Mouse (Mus musculus) liver, embryonic 11.5 days (tissue): Measurements from ENCODE around the gene Shb. TPM values are rescaled to one million over a fixed set of nuclear protein-coding genes. Genes with fewer than 3 reads are reported as not detected.
A peak's percentile ranks its signal among the peaks of the same experiment; 100 is the strongest.

Source experiments
- ATAC-seq: fragments of 200-750 bp; cut with Nextera tagmentation; replicated peaks from 2 replicates; pipeline ENCODE4 v1.8.0; 2017; ENCODE audit warnings: moderate number of reproducible peaks, mild to moderate bottlenecking, moderate TSS enrichment, moderate library complexity; ENCODE audit not compliant: low FRiP score
- DNase-seq: peaks from one replicate; pipeline ENCODE4 v3.0.0-alpha.2; 2017; ENCODE audit warnings: low spot score
- H3K27ac ChIP-seq: fragments of 300-500 bp; sonication (generic); 2 replicates; pipeline ENCODE4 v1.5.1; 2014; ENCODE audit warnings: mild to moderate bottlenecking, low read depth, low read length, control low read depth
- H3K27me3 ChIP-seq: fragments of 300-500 bp; sonication (generic); replicated peaks from 2 replicates; pipeline ENCODE4 v1.6.1; 2014; ENCODE audit warnings: low read length, mixed read lengths; ENCODE audit not compliant: control insufficient read depth, insufficient read depth
- H3K36me3 ChIP-seq: fragments of 300-500 bp; sonication (generic); 2 replicates; pipeline ENCODE4 v1.6.1; 2014; ENCODE audit warnings: mild to moderate bottlenecking, low read length, moderate library complexity, mixed read lengths; ENCODE audit not compliant: control insufficient read depth, insufficient read depth
- H3K4me1 ChIP-seq: fragments of 300-500 bp; sonication (generic); replicated peaks from 2 replicates; pipeline ENCODE4 v1.6.1; 2014; ENCODE audit warnings: low read length, mixed read lengths; ENCODE audit not compliant: control insufficient read depth, insufficient read depth
- H3K4me2 ChIP-seq: fragments of 300-500 bp; sonication (generic); 2 replicates; pipeline ENCODE4 v1.6.1; 2014; ENCODE audit warnings: mild to moderate bottlenecking, control low read depth, moderate library complexity
- H3K4me3 ChIP-seq: fragments of 300-500 bp; sonication (generic); 2 replicates; pipeline ENCODE4 v1.5.1; 2014; ENCODE audit warnings: low read depth, low read length, control low read depth
- H3K9ac ChIP-seq: fragments of 300-500 bp; sonication (generic); 2 replicates; pipeline ENCODE4 v1.6.1; 2014; ENCODE audit warnings: low read depth, low read length, control low read depth
- H3K9me3 ChIP-seq: fragments of 300-500 bp; sonication (generic); 2 replicates; pipeline ENCODE4 v1.6.1; 2016; ENCODE audit warnings: low read length, inconsistent platforms, mixed read lengths; ENCODE audit not compliant: control insufficient read depth
- WGBS: fragments of 180-500 bp; shearing (Covaris S2); extraction: QIAGEN DNeasy Blood & Tissue Kit; methylation state at CpG from one replicate; pipeline ENCODE4 v1.1.7; 2014; 5-methylcytosine and 5-hydroxymethylcytosine counted together
- polyA plus RNA-seq: library from polyadenylated mRNA; unstranded; fragments of >200 nt; fragmentation: Nextera tagmentation; extraction: Ambion mirVana; gene quantifications from 2 replicates; pipeline ENCODE4 v1.2.1, GENCODE M21; 2014

The Shb gene
- polyA plus RNA-seq, 1 experiment from 2014 or later: 6.1 TPM

GRCm38 (mm10) chr4:45429451-45429850, 102.8 kb downstream of the Shb start:
- Histone ChIP-seq H3K36me3 (no peaks in the 10 kb centered on the region), H3K4me2 (no peak overlapping the region), H3K4me1 (no peaks in the 10 kb centered on the region), H3K27ac (no peak overlapping the region), H3K9me3 (no peaks in the 10 kb centered on the region), H3K4me3 (no peak overlapping the region), H3K27me3 (no peaks in the 10 kb centered on the region), H3K9ac (no peak overlapping the region)
- no peak for ATAC-seq
- no peak for DNase-seq
- 87% methylated on average over 7 of the region's 7 CpGs for WGBS

GRCm38 (mm10) chr4:45426724-45427457, 105.4 kb downstream of the Shb start:
- no peak overlapping the region for H3K4me3 ChIP-seq
- DNase-seq (no peak), ATAC-seq (no peak)
- H3K9me3 ChIP-seq: no peaks in the 10 kb centered on the region
- 65% methylated on average over 13 of the region's 13 CpGs for WGBS
- H3K9ac ChIP-seq: no peak overlapping the region
- no peaks in the 10 kb centered on the region for H3K36me3 ChIP-seq
- H3K27me3 ChIP-seq: no peaks in the 10 kb centered on the region
- no peak overlapping the region for H3K27ac ChIP-seq
- H3K4me1 ChIP-seq: no peaks in the 10 kb centered on the region; the same call in 1 of the 2 replicates
- H3K4me2 ChIP-seq: no peak overlapping the region

- Histone ChIP-seq H3K4me3 (no peak overlapping the region), H3K27ac (no peak overlapping the region), H3K4me1 (peaks cover 5% of the 10 kb centered on the region), H3K9me3 (no peaks in the 10 kb centered on the region), H3K9ac (no peak overlapping the region), H3K36me3 (no peaks in the 10 kb centered on the region; the same call in 1 of the 2 replicates), H3K4me2 (no peak overlapping the region), H3K27me3 (no peaks in the 10 kb centered on the region)
- WGBS: 42% methylated on average over 8 of the region's 8 CpGs
- DNase-seq: no peak
- ATAC-seq: no peak
These were observed 108.9 kb downstream of the Shb start for GRCm38 (mm10) chr4:45423406-45423805.

DNA sequence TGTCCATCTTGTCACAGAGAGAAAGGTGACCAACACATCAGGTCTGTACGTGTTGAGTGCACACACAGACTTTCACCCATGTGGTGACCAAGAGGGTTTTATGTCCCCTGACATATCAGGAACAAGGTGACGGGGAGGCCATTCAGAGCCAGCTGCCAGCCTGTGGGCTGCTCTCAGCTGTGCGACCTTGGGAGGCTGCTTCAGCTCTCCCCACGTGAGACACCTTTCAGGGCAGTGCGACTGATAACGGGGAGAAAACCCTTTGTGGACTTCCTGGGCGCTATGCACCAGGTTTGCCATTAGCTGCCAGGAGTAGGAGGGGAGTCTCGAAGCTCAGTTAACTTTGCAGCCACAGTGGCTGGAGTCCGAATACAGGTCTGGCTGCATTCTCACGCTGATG, 109.6 kb downstream of the Shb start:
- WGBS: 88% methylated on average over 10 of the region's 10 CpGs
- DNase-seq (no peak), ATAC-seq (no peak)
- no peak overlapping the region for H3K4me3 ChIP-seq
- H3K36me3 ChIP-seq: no peaks in the 10 kb centered on the region; the same call in 1 of the 2 replicates
- no peaks in the 10 kb centered on the region for H3K9me3 ChIP-seq
- H3K4me2 ChIP-seq: no peak overlapping the region
- H3K9ac ChIP-seq: no peak overlapping the region
- no peaks in the 10 kb centered on the region for H3K27me3 ChIP-seq
- H3K4me1 ChIP-seq: peaks cover 5% of the 10 kb centered on the region
- no peak overlapping the region for H3K27ac ChIP-seq

DNA sequence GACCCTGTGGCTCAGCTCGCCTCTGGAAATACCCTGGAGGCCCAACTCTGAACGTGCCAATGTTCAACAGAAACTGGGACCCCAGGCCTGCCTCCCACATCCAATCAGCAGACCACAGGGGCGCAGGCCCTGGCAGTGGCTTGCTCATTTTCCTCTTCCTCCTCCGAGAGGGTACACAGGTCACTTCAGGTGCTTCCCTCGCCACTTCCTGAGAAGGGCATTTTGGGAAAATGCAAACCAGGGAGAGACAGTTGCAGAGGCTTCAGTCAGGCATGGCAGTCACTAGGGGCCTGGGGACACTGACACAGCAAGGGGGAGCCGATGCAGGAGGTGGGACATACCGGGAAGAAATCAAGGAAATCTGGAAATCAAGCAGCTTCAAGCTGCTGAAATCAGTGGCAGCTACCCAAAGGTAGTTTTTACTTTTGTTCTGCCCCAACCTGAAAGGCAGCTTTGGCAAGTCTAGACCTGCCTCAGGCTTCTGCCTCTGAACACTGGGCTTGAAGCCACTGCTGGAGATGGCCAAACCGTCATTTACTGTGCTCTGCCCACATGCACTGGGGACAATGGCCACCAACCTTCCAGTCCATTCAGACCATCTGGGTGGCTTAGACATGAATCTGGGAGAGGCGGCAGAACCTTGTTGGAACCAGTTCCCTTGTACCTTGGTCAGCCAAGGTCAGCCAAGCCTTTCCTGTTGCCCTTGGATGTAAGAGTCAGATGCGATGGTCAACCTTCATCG, 110.6 kb downstream of the Shb start:
- H3K4me2 ChIP-seq: no peak overlapping the region
- no peaks in the 10 kb centered on the region for H3K9me3 ChIP-seq
- H3K9ac ChIP-seq: 0 out of 2 replicates have a peak overlapping the region, but pooled peaks have one; percentile 12
- no peaks in the 10 kb centered on the region for H3K27me3 ChIP-seq
- no peak for ATAC-seq
- no peak for DNase-seq
- 81% methylated on average over 11 of the region's 11 CpGs for WGBS
- H3K36me3 ChIP-seq: no peaks in the 10 kb centered on the region; the same call in 1 of the 2 replicates
- H3K4me1 ChIP-seq: peaks cover 5% of the 10 kb centered on the region
- no peak overlapping the region for H3K4me3 ChIP-seq
- no peak overlapping the region for H3K27ac ChIP-seq

DNA sequence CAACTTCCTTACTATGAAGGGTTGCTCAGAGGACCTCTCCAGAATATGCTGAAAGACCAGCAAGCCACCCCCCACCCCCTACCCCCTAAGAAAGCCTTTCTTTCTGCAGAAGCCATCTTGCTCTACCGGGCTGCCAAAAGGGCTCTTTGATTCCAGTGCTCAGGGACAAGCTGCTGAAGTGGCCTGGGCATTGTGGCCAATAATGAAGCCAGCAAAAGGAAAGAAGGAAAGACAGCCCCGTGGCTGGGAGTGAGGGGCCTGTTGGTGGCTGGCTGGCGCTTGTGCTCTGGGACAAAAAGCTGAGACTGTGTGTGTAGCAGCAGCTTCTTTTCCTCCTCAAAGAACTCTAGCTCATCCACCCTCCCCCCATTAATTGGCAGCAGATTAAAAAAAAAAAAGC, 111.5 kb downstream of the Shb start:
- H3K4me3 ChIP-seq: no peak overlapping the region
- no peak overlapping the region for H3K27ac ChIP-seq
- no peak overlapping the region for H3K4me2 ChIP-seq
- H3K4me1 ChIP-seq: peaks cover 5% of the 10 kb centered on the region
- no peak overlapping the region for H3K9ac ChIP-seq
- WGBS: 75% methylated on average over 3 of the region's 3 CpGs
- H3K36me3 ChIP-seq: no peaks in the 10 kb centered on the region; the same call in 1 of the 2 replicates
- no peaks in the 10 kb centered on the region for H3K9me3 ChIP-seq
- peaks cover 5% of the 10 kb centered on the region for H3K27me3 ChIP-seq
- no peak for ATAC-seq
- DNase-seq: no peak

DNA sequence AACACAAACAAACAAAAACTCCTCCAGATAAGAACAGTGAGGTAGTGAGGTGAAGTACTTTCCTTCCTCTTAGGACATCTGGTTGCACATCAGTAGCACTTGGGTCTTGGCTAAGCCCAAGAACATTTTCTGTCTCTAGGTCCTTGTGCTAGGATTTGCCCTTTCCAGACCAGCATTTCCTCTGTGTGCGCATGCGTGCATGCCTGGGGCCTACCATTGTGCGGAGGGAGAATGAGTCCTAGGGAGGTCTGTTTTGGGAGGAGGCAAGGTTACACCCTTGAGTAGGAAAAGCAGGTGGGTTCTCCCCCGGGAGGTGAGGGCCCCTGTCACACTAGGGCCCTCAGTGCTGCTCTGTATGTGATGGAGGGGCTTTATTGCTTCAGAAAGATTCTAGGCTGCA, 113.2 kb downstream of the Shb start:
- DNase-seq: no peak
- H3K27ac ChIP-seq: no peak overlapping the region
- no peak overlapping the region for H3K4me3 ChIP-seq
- H3K4me1 ChIP-seq: peaks cover 5% of the 10 kb centered on the region
- H3K9me3 ChIP-seq: no peaks in the 10 kb centered on the region
- H3K9ac ChIP-seq: no peak overlapping the region
- no peak for ATAC-seq
- H3K4me2 ChIP-seq: no peak overlapping the region
- H3K27me3 ChIP-seq: peaks cover 17% of the 10 kb centered on the region
- H3K36me3 ChIP-seq: no peaks in the 10 kb centered on the region; the same call in 1 of the 2 replicates
- WGBS: 85% methylated on average over 4 of the region's 4 CpGs

- peak; percentile 58 for DNase-seq
- no peak overlapping the region for H3K4me2 ChIP-seq
These were observed 113.9 kb downstream of the Shb start for GRCm38 (mm10) chr4:45418229-45418950.

More at GRCm38 (mm10) chr4:45418229-45418950, 113.9 kb downstream of the Shb start:
- Histone ChIP-seq H3K9ac (no peak overlapping the region), H3K36me3 (no peaks in the 10 kb centered on the region; the same call in 1 of the 2 replicates), H3K4me3 (no peak overlapping the region), H3K9me3 (no peaks in the 10 kb centered on the region), H3K27me3 (peaks cover 17% of the 10 kb centered on the region), H3K27ac (no peak overlapping the region), H3K4me1 (peaks cover 5% of the 10 kb centered on the region; the same call in 1 of the 2 replicates)
- WGBS: 24% methylated on average over 11 of the region's 11 CpGs
- no peak for ATAC-seq
